Mouse (Mus musculus): ENCODE data around the gene Pdcd1. TPM values are rescaled to one million over a fixed set of nuclear protein-coding genes. Genes with fewer than 3 reads are reported as not detected.
"Not testable (repeated sequence)": the region's sequence is repeated elsewhere in the genome, so short reads cannot be mapped to it uniquely, and the experiment has no call there.

Gene Pdcd1
- polyA plus RNA-seq, 1 experiment from 2014 or later = 0.14 TPM

- H3K9me3 ChIP-seq (replicated peaks); DNase-seq (ENCODE audit: low spot score); H3K4me1 ChIP-seq; H3K36me3 ChIP-seq; H3K4me3 ChIP-seq; H3K27ac ChIP-seq (replicated peaks); H3K27me3 ChIP-seq (ENCODE audit: low read depth, poor library complexity, severe bottlenecking): not testable (repeated sequence)
- WGBS = 91% methylated on average over 16 of the region's 19 CpGs
These were observed 43.5 kb downstream of the Pdcd1 start for GRCm38 (mm10) chr1:94008826-94009225.

- not testable (repeated sequence) for H3K4me3 ChIP-seq; H3K27ac ChIP-seq (replicated peaks); H3K27me3 ChIP-seq (ENCODE audit: low read depth, poor library complexity, severe bottlenecking); H3K4me1 ChIP-seq; H3K9me3 ChIP-seq (replicated peaks); H3K36me3 ChIP-seq; DNase-seq (ENCODE audit: low spot score)
- 86% methylated on average over 2 of the region's 2 CpGs for WGBS
These were observed 46.3 kb downstream of the Pdcd1 start for GRCm38 (mm10) chr1:94005954-94006506.

GRCm38 (mm10) chr1:94001023-94001422, 51.3 kb downstream of the Pdcd1 start:
- no peak for DNase-seq (ENCODE audit: low spot score)
- H3K4me3 ChIP-seq = no peak overlapping the region
- H3K36me3 ChIP-seq = no peaks in the 10 kb centered on the region
- no peaks in the 10 kb centered on the region for H3K27me3 ChIP-seq (ENCODE audit: low read depth, poor library complexity, severe bottlenecking)
- no peaks in the 10 kb centered on the region for H3K9me3 ChIP-seq (replicated peaks)
- 84% methylated on average over 2 of the region's 2 CpGs for WGBS
- H3K4me1 ChIP-seq = no peaks in the 10 kb centered on the region
- no peak overlapping the region for H3K27ac ChIP-seq (replicated peaks)

- not testable (repeated sequence) for H3K27me3 ChIP-seq (ENCODE audit: low read depth, poor library complexity, severe bottlenecking); H3K36me3 ChIP-seq; DNase-seq (ENCODE audit: low spot score); H3K4me1 ChIP-seq; H3K27ac ChIP-seq (replicated peaks); H3K9me3 ChIP-seq (replicated peaks); H3K4me3 ChIP-seq
- WGBS = 93% methylated on average over 3 of the region's 3 CpGs
These were observed 60.9 kb downstream of the Pdcd1 start for GRCm38 (mm10) chr1:93991491-93991890.

- H3K9me3 ChIP-seq (replicated peaks); DNase-seq (ENCODE audit: low spot score); H3K36me3 ChIP-seq; H3K27ac ChIP-seq (replicated peaks); H3K27me3 ChIP-seq (ENCODE audit: low read depth, poor library complexity, severe bottlenecking); H3K4me1 ChIP-seq; H3K4me3 ChIP-seq: not testable (repeated sequence)
- WGBS = 76% methylated on average over 2 of the region's 2 CpGs
These were observed 61.3 kb downstream of the Pdcd1 start for GRCm38 (mm10) chr1:93991068-93991467.

- H3K27me3 ChIP-seq (ENCODE audit: low read depth, poor library complexity, severe bottlenecking); H3K36me3 ChIP-seq; H3K9me3 ChIP-seq (replicated peaks); H3K4me3 ChIP-seq; H3K4me1 ChIP-seq; DNase-seq (ENCODE audit: low spot score); H3K27ac ChIP-seq (replicated peaks): not testable (repeated sequence)
- WGBS = 91% methylated on average over 7 of the region's 8 CpGs
These were observed 62.1 kb downstream of the Pdcd1 start, which contains the start of gene Gal3st2c for GRCm38 (mm10) chr1:93990209-93990608. Gene Gal3st2c, plus strand, starts transcription at chr1:93990509.

GRCm38 (mm10) chr1:93988786-93989185, 63.6 kb downstream of the Pdcd1 start:
- H3K9me3 ChIP-seq (replicated peaks) = no peaks in the 10 kb centered on the region
- no peak for DNase-seq (ENCODE audit: low spot score)
- H3K27ac ChIP-seq (replicated peaks) = no peak overlapping the region
- no peaks in the 10 kb centered on the region for H3K4me1 ChIP-seq
- H3K4me3 ChIP-seq = no peak overlapping the region
- H3K27me3 ChIP-seq (ENCODE audit: low read depth, poor library complexity, severe bottlenecking) = no peaks in the 10 kb centered on the region
- 69% methylated on average over 3 of the region's 3 CpGs for whole genome bisulfite sequencing
- no peaks in the 10 kb centered on the region for H3K36me3 ChIP-seq

Other genes starting within 250 kb of the Pdcd1 start
- gene Ing5, start 248.6 kb downstream of the Pdcd1 start, polyA plus RNA-seq (2016; fragmentation: Nextera tagmentation; extraction: Ambion mirVana) = 24.3 and 25.7 TPM in 2 replicates
- gene D2hgdh, start 227.6 kb downstream of the Pdcd1 start, polyA plus RNA-seq (2016; fragmentation: Nextera tagmentation; extraction: Ambion mirVana) = 14.8 and 18.9 TPM in 2 replicates
- gene Gal3st2, start 191.2 kb downstream of the Pdcd1 start, polyA plus RNA-seq (2016; fragmentation: Nextera tagmentation; extraction: Ambion mirVana) = not detected in 2 replicates
- gene Gal3st2b, start 134.2 kb downstream of the Pdcd1 start, polyA plus RNA-seq (2016; fragmentation: Nextera tagmentation; extraction: Ambion mirVana) = not detected in 2 replicates
- gene Gal3st2c, start 62.0 kb downstream of the Pdcd1 start, polyA plus RNA-seq (2016; fragmentation: Nextera tagmentation; extraction: Ambion mirVana) = not detected in 2 replicates
- gene Neu4, start 32.1 kb downstream of the Pdcd1 start, polyA plus RNA-seq (2016; fragmentation: Nextera tagmentation; extraction: Ambion mirVana) = not detected in 2 replicates

All from midbrain, embryonic 10.5 days (tissue).